Mouse (Mus musculus) stomach, embryonic 14.5 days (tissue): ENCODE measurements around the gene Gipc2. TPM values are rescaled to one million over a fixed set of nuclear protein-coding genes. Genes with fewer than 3 reads are reported as not detected.
"Not testable (repeated sequence)": the region's sequence is repeated elsewhere in the genome, so short reads cannot be mapped to it uniquely, and the experiment has no call there.

Experiments used
- ATAC-seq: fragments of 200-750 bp; cut with Nextera tagmentation; 2 replicates; pipeline ENCODE4 v1.8.0; 2017; ENCODE audit warnings: low read depth, moderate TSS enrichment; ENCODE audit not compliant: insufficient number of reproducible peaks, insufficient read depth, low FRiP score
- H3K27ac ChIP-seq: fragments of 300-500 bp; sonication (generic); 2 replicates; pipeline ENCODE4 v1.5.1; 2014; ENCODE audit warnings: mild to moderate bottlenecking, low read length, moderate library complexity, mixed read lengths
- H3K27me3 ChIP-seq: fragments of 300-500 bp; sonication (generic); 2 replicates; pipeline ENCODE4 v1.6.1; 2014; ENCODE audit warnings: low read length, control low read depth, mixed read lengths; ENCODE audit not compliant: control insufficient read depth, insufficient read depth
- H3K36me3 ChIP-seq: fragments of 300-500 bp; sonication (generic); 2 replicates; pipeline ENCODE4 v1.6.1; 2014; ENCODE audit warnings: mild to moderate bottlenecking, control low read depth, low read length, moderate library complexity, mixed read lengths; ENCODE audit not compliant: control insufficient read depth, insufficient read depth
- H3K4me1 ChIP-seq: fragments of 300-500 bp; sonication (generic); 2 replicates; pipeline ENCODE4 v1.6.1; 2014; ENCODE audit warnings: low read length, control low read depth, mixed read lengths; ENCODE audit not compliant: control insufficient read depth, insufficient read depth
- H3K4me2 ChIP-seq: fragments of 300-500 bp; sonication (generic); replicated peaks from 2 replicates; pipeline ENCODE4 v1.6.1; 2014; ENCODE audit warnings: low read depth, low read length, control low read depth
- H3K4me3 ChIP-seq: fragments of 300-500 bp; sonication (generic); 2 replicates; pipeline ENCODE4 v1.5.1; 2014; ENCODE audit warnings: low read depth, low read length, control low read depth
- H3K9ac ChIP-seq: fragments of 300-500 bp; sonication (generic); replicated peaks from 2 replicates; pipeline ENCODE4 v1.6.1; 2014; ENCODE audit warnings: low read depth, mild to moderate bottlenecking, control low read depth, low read length, moderate library complexity, mixed read lengths
- H3K9me3 ChIP-seq: fragments of 300-500 bp; sonication (generic); 2 replicates; pipeline ENCODE4 v1.6.1; 2016; ENCODE audit warnings: low read depth, low read length, control low read depth; ENCODE audit not compliant: control insufficient read depth
- WGBS: fragments of 180-500 bp; shearing (Covaris S2); extraction: QIAGEN DNeasy Blood & Tissue Kit; methylation state at CpG from one replicate; pipeline ENCODE4 v1.1.7; 2014; 5-methylcytosine and 5-hydroxymethylcytosine counted together
- polyA plus RNA-seq: library from polyadenylated mRNA; unstranded; fragments of >200 nt; fragmentation: Nextera tagmentation; extraction: Ambion mirVana; gene quantifications from 2 replicates; pipeline ENCODE4 v1.2.1, GENCODE M21; 2014

The Gipc2 gene
- polyA plus RNA-seq, 1 experiment from 2014 or later: 43.8 TPM

DNA sequence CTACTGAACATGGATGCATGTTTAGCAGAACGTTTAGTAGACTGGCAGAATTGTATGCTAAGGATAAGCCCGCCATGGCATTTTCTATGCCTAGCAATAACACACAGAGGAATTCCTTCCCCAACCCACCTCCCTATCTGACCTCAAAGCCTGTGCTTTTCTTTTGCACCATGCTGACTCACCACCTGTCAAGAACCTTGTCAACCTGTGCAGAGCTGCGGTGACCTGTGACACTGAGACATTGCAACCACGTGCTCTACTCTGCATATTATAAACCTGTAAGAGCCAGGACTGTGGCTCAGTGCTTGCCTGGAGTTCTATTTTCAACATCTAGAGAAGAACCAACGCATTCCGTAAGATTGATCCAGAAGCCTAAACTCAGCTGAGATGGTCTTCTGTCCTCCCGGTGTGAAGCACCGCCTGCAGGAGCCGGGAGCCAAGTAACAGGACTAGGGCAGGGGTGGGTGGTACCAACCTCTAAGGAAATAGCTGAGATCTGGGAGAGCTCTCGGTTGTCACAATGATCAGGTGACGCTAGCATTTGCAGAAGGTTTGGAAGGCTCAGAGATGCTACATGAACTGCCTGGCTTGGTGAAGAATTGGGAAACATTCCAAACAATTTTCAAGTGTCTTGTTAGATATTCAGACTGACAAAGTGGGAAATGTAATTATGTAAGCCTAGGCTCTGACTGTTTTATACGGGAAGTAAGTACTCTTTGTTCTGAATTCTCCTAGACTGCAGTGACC is 18.8 kb downstream of the Gipc2 start:
- no peaks in the 10 kb centered on the region for H3K4me1 ChIP-seq
- H3K4me2 ChIP-seq: no peak overlapping the region
- WGBS: 52% methylated on average over 12 of the region's 12 CpGs
- no peaks in the 10 kb centered on the region for H3K9me3 ChIP-seq
- ATAC-seq: peak; percentile 60
- H3K4me3 ChIP-seq: no peak overlapping the region
- no peak overlapping the region for H3K27ac ChIP-seq
- H3K27me3 ChIP-seq: no peaks in the 10 kb centered on the region
- H3K9ac ChIP-seq: no peak overlapping the region
- H3K36me3 ChIP-seq: no peaks in the 10 kb centered on the region

DNA sequence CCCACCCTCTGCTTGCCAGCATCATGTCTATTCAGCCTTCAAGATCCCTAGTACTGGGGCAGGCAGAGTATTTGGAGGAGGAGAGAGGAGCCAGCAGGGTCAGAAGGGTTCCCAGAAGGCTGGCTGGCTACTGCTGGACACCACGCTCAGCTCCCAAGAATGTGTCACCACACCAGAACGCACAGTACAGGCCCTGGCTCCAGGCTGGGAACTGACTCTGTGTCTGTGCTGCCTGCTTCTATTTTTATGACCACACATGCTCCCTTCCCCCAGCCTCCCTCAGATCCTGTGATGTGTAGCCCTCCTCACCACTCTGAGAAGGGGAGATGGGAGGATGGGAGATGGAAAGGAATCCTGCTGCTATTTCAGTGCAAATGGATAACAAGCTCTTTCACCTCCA is 20.8 kb downstream of the Gipc2 start:
- H3K4me2 ChIP-seq: no peak overlapping the region

DNA sequence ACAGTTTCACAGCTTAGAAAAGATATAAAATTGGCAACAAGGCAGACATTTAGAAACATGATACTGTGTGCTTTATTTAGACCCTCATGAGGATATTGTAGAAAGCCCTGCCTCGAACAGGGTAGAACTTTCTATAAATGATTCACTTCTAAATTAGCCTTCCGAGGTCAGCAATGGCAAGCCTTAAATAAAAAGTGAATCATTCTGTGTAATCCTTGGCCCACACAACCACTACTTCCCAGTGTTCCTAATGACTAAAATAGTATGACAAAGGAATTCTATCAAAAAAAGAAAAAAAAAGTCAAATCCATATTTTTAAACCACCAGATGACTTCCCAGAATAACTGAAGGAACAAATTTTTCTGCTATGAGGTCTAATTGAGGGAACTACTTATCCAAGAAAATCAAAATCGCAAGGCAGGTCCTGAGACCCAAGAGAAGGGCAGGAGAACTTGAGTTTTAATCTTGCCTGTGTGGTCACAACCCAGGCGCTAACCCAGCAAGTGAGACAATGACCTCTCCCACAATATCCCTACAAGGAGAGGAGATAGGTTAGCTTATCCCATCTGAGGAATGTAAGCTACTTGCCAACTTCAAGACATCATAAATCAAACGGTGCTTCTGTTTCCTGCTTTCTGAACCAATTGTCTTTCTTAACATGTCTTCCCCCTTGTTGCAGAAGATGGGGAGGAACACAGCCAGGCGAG is 22.9 kb downstream of the Gipc2 start:
- H3K9me3 ChIP-seq: no peaks in the 10 kb centered on the region
- no peaks in the 10 kb centered on the region for H3K27me3 ChIP-seq
- H3K4me1 ChIP-seq: no peaks in the 10 kb centered on the region
- H3K36me3 ChIP-seq: no peaks in the 10 kb centered on the region
- no peak overlapping the region for H3K9ac ChIP-seq
- WGBS: 59% methylated on average over 6 of the region's 6 CpGs
- ATAC-seq: no peak
- no peak overlapping the region for H3K27ac ChIP-seq
- H3K4me3 ChIP-seq: no peak overlapping the region
- no peak overlapping the region for H3K4me2 ChIP-seq

More for the DNA sequence above, 20.8 kb downstream of the Gipc2 start:
- no peaks in the 10 kb centered on the region for H3K27me3 ChIP-seq
- no peak overlapping the region for H3K27ac ChIP-seq
- H3K9ac ChIP-seq: no peak overlapping the region
- no peaks in the 10 kb centered on the region for H3K36me3 ChIP-seq
- H3K4me3 ChIP-seq: no peak overlapping the region
- no peaks in the 10 kb centered on the region for H3K4me1 ChIP-seq
- peak; percentile 49; the same call in 1 of the 2 replicates for ATAC-seq
- H3K9me3 ChIP-seq: no peaks in the 10 kb centered on the region
- 62% methylated on average over 2 of the region's 2 CpGs for WGBS

DNA sequence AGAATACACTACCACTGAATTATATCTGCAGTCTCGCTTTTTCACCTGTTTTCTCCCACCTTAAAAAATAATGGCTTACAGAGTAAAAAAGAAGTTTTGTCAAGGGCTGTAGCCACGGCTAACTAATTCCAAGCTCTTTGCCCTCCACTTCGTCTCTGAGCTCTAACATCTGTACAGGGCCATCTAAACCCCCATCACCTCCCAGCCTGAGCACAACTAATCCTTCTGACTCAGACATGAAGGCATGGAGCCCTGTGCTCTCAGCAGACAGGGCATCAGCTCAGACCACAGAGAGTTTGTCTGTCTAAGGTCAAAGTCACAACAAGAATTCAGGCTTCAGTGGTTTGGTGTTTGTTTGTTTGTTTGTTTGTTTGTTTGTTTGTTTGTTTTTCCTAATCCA is 23.9 kb downstream of the Gipc2 start:
- H3K4me2 ChIP-seq: no peak overlapping the region
- no peaks in the 10 kb centered on the region for H3K36me3 ChIP-seq
- no peak overlapping the region for H3K9ac ChIP-seq
- H3K4me3 ChIP-seq: no peak overlapping the region
- no peaks in the 10 kb centered on the region for H3K4me1 ChIP-seq
- H3K27me3 ChIP-seq: no peaks in the 10 kb centered on the region
- H3K9me3 ChIP-seq: no peaks in the 10 kb centered on the region
- H3K27ac ChIP-seq: no peak overlapping the region
- WGBS: 68% methylated on average over 3 of the region's 3 CpGs
- no peak for ATAC-seq

DNA sequence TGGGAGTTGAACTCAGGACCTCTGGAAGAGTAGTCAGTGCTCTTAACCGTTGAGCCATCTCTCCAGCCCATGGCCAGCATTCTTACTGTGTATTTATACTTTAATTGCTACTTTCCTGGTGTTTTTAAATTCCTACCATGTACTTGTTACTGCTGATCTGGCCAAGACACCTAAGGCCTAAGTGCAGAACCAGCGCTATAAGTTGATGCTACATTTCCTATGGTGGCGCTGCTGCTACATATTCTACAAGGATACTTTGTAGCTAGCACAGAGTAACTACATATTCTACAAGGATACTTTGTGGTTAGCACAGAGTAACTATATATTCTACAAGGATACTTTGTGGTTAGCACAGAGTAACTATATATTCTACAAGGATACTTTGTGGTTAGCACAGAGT is 26.7 kb downstream of the Gipc2 start:
- H3K4me3 ChIP-seq, H3K27ac ChIP-seq, H3K9ac ChIP-seq, H3K4me1 ChIP-seq, H3K27me3 ChIP-seq, H3K36me3 ChIP-seq, H3K4me2 ChIP-seq, H3K9me3 ChIP-seq, ATAC-seq: not testable (repeated sequence)
- 87% methylated on average over 3 of the region's 3 CpGs for WGBS

DNA sequence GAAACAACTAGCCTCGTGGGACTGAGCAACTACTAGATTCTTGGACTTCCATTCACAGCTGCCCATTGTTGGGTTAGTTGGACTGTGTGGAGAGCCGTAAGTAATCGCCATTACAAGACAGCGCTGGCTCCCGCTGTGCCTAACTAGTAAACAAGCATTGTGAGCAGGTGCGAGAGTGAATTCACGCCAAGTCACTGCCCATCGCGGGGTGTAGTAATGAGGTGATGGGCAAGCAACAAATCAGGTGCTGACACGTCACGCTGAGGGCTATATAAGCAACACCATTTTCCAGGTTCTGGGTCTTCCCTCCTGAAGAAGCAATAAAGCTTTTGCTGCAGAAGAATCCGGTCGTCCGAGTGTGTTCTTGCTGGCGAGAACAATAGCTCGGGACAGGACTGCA is 29.9 kb downstream of the Gipc2 start:
- WGBS: 88% methylated on average over 16 of the region's 16 CpGs
- H3K27ac ChIP-seq, H3K9ac ChIP-seq, H3K4me1 ChIP-seq, H3K4me3 ChIP-seq, ATAC-seq, H3K27me3 ChIP-seq, H3K36me3 ChIP-seq, H3K4me2 ChIP-seq, H3K9me3 ChIP-seq: not testable (repeated sequence)

DNA sequence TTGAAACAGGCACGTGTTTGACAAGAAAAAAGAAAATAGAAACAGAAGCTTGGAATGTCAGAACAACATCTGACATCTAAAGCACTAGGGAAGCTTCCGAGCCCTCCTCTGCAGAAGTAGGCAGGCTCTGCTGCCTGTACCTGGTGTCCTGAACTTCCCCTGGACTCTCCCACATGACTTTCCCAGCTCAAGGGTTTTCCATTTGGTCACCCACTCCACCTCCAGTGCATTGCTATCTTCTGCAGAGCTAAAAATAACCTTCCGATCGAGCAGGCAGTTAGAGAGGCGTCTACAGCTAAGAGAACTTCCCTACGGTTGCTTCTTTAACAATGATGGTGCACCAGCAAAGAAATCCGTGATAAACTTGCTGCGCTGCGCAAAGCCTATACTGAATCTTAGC is 32.4 kb downstream of the Gipc2 start:
- no peak overlapping the region for H3K4me2 ChIP-seq
- H3K27me3 ChIP-seq: no peaks in the 10 kb centered on the region
- no peak overlapping the region for H3K27ac ChIP-seq
- no peaks in the 10 kb centered on the region for H3K36me3 ChIP-seq
- 77% methylated on average over 9 of the region's 9 CpGs for WGBS
- H3K4me3 ChIP-seq: no peak overlapping the region
- no peaks in the 10 kb centered on the region for H3K9me3 ChIP-seq
- H3K4me1 ChIP-seq: no peaks in the 10 kb centered on the region
- ATAC-seq: no peak
- H3K9ac ChIP-seq: no peak overlapping the region

DNA sequence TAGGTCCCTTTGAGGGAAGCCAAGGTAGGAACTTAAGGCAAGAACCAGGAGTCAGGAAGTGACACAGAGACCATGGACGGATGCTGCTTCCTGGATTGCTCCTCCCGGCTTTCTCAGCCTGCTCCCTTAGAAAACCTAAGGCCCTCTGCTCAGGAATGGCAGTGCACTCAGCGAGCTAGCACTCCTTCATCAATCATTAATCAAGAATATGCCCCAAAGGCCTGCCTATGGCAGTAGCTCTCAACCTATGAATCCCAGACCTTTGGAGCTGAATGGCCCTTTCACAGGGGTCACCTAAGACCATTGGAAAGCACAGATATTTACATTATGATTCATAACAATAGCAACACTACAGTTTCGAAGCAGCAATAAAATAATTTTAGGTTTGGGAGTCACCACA is 35.1 kb downstream of the Gipc2 start:
- Histone ChIP-seq H3K4me2 (no peak overlapping the region), H3K27ac (no peak overlapping the region), H3K4me1 (no peaks in the 10 kb centered on the region), H3K9ac (no peak overlapping the region), H3K27me3 (no peaks in the 10 kb centered on the region), H3K9me3 (no peaks in the 10 kb centered on the region), H3K4me3 (no peak overlapping the region), H3K36me3 (no peaks in the 10 kb centered on the region)
- whole genome bisulfite sequencing: 77% methylated on average over 4 of the region's 4 CpGs
- ATAC-seq: no peak
